Mouse (Mus musculus): ENCODE results near the gene Nectin2.
A peak's percentile ranks its signal among the peaks of the same experiment; 100 is the strongest.
"Not testable (repeated sequence)": the region's sequence is repeated elsewhere in the genome, so short reads cannot be mapped to it uniquely, and the experiment has no call there.

Gene Nectin2

GRCm38 (mm10) chr7:19750217-19751069 is at the start of gene Nectin2:
TSS of gene Nectin2 (minus strand) at chr7:19750483.
- DNase-seq (ENCODE audit: inconsistent age in 2 of 2, low spot score in 1 of 2): peak; percentile 95 to 97

- peak; percentile 84 to 93 for DNase-seq (ENCODE audit: inconsistent age in 2 of 2, low spot score in 1 of 2)
Observed at GRCm38 (mm10) chr7:19796697-19797588, 46.7 kb upstream of the Nectin2 start, which contains the start of gene Cblc. TSS of gene Cblc (minus strand) at chr7:19796809.

- DNase-seq (ENCODE audit: inconsistent age in 2 of 2, low spot score in 1 of 2): no peak
Observed at GRCm38 (mm10) chr7:19796254-19796653, 46.0 kb upstream of the Nectin2 start.

- no peak for DNase-seq (ENCODE audit: inconsistent age in 2 of 2, low spot score in 1 of 2)
Observed at GRCm38 (mm10) chr7:19795236-19795635, 45.0 kb upstream of the Nectin2 start.

GRCm38 (mm10) chr7:19792701-19793630 is 42.7 kb upstream of the Nectin2 start:
- DNase-seq (ENCODE audit: inconsistent age in 2 of 2, low spot score in 1 of 2): no peak

GRCm38 (mm10) chr7:19791504-19791903 is 41.2 kb upstream of the Nectin2 start:
- DNase-seq (ENCODE audit: inconsistent age in 2 of 2, low spot score in 1 of 2): not testable (repeated sequence)

- peak; percentile 91 to 97 for DNase-seq (ENCODE audit: inconsistent age in 2 of 2, low spot score in 1 of 2)
Observed at GRCm38 (mm10) chr7:19789904-19790347, 39.6 kb upstream of the Nectin2 start.

- DNase-seq (ENCODE audit: inconsistent age in 2 of 2, low spot score in 1 of 2): no peak
Observed at GRCm38 (mm10) chr7:19785874-19786458, 35.7 kb upstream of the Nectin2 start.

GRCm38 (mm10) chr7:19784764-19785535 is 34.7 kb upstream of the Nectin2 start:
- no peak for DNase-seq (ENCODE audit: inconsistent age in 2 of 2, low spot score in 1 of 2)

GRCm38 (mm10) chr7:19783630-19784029 is 33.3 kb upstream of the Nectin2 start:
- peak in 1 of 2 experiments; percentile 67 for DNase-seq (ENCODE audit: inconsistent age in 2 of 2, low spot score in 1 of 2)

GRCm38 (mm10) chr7:19782645-19783044 is 32.4 kb upstream of the Nectin2 start:
- peak in 1 of 2 experiments; percentile 63 for DNase-seq (ENCODE audit: inconsistent age in 2 of 2, low spot score in 1 of 2)

GRCm38 (mm10) chr7:19781741-19782140 is 31.5 kb upstream of the Nectin2 start:
- DNase-seq (ENCODE audit: inconsistent age in 2 of 2, low spot score in 1 of 2): no peak

- DNase-seq (ENCODE audit: inconsistent age in 2 of 2, low spot score in 1 of 2): no peak
Observed at GRCm38 (mm10) chr7:19779903-19780302, 29.6 kb upstream of the Nectin2 start.

GRCm38 (mm10) chr7:19778645-19779044 is 28.4 kb upstream of the Nectin2 start:
- DNase-seq (ENCODE audit: inconsistent age in 2 of 2, low spot score in 1 of 2): no peak

- no peak for DNase-seq (ENCODE audit: inconsistent age in 2 of 2, low spot score in 1 of 2)
Observed at GRCm38 (mm10) chr7:19777049-19777723, 26.9 kb upstream of the Nectin2 start.

GRCm38 (mm10) chr7:19771682-19772081 is 21.4 kb upstream of the Nectin2 start:
- DNase-seq (ENCODE audit: inconsistent age in 2 of 2, low spot score in 1 of 2): no peak

GRCm38 (mm10) chr7:19770984-19771391 is 20.7 kb upstream of the Nectin2 start, which contains the start of gene Bcam:
TSS of gene Bcam (minus strand) at chr7:19771016.
- no peak for DNase-seq (ENCODE audit: inconsistent age in 2 of 2, low spot score in 1 of 2)

GRCm38 (mm10) chr7:19770375-19770754 is 20.1 kb upstream of the Nectin2 start:
- peak; percentile 91 to 96 for DNase-seq (ENCODE audit: inconsistent age in 2 of 2, low spot score in 1 of 2)

All from adrenal gland, adult (tissue).